Mouse (Mus musculus) A20 (cell line): Measurements from ENCODE around the gene Ostf1.

Experiments
- DNase-seq: peaks from one replicate; pipeline ENCODE4 v3.0.0-alpha.2; 2011; ENCODE audit warnings: low read depth, low spot score

Gene Ostf1

DNA sequence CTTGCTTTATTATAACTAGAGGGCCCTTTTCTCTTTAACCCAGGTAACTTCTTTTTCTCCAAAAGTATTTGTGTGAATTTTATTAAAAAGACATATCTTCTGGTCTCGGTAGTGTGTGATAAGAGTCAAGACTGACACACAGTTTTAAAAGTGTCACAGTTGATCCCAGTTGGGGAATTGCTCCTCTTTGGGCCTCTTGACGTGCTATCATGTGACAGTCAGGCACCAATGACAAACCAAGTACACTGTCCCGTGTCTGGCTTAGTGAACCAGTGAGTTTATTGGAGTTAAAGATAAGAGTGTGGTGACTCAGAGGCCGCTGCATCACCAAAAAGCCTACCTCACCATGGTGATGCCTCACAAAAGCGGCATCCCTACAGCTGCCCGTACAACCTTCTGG lies 12.5 kb upstream of the Ostf1 start:
- no peak for DNase-seq

- DNase-seq = no peak
Measured at GRCm38 (mm10) chr19:18643411-18643810, 11.8 kb upstream of the Ostf1 start.

DNA sequence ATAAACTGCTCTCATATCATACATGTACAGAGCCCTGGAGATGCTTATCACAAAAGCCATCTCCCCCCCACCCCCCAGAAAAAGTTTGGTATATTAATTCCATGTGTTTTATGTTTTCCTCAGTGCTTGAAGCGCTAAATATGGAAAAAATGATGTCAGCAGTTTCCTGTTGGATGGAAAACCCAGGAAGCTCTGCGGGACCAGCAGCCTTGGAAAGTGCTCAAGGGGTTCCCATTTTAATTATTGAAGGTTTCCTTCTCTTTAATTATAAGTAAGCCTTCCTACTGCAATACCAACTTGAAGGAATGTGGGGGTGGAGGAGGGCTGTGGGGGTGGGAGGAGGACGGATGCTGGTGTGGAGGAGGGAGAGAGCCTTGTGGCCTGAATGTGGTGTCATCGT lies 9.4 kb upstream of the Ostf1 start:
- DNase-seq = no peak

DNA sequence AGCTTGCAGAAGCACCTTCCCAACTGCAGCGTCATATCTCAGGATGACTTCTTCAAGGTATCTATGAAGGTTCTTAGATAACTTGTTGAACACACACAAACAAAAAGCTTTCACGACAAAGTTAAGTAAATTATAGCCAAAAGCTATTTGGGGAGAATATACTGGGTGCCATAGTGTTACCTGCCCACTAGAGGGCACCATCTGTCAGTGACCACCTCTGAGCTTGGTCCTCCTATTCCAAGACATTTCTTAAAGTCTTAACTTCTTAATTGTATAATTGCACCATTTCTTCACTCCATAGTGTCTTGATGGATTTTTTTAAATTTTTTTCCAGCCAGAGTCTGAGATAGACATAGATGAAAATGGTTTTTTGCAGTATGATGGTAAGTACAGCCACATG lies 7.9 kb upstream of the Ostf1 start:
- peak; percentile 43 for DNase-seq

GRCm38 (mm10) chr19:18638949-18639348 lies 7.3 kb upstream of the Ostf1 start:
- peak; percentile 76 for DNase-seq

DNA sequence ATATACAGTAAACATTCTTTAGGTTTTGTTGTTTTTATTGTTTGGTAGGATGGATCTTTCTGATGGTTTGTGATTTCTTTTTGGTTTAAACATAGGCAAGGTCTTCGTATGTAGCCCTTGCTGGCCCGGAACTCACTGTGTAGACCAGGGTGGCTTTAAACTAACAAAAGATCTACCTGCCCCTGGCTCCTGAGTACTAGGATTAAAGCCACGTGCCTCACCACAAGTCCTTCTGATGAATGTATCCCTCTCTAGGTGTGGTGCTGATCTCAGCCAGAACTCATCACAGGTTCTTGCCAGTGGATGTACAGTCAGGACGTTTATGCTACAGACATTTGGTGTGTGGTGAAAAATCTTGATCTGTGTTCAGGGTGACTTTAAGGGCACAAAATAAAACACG lies 6.3 kb upstream of the Ostf1 start:
- DNase-seq = no peak

- DNase-seq = peak; percentile 29
Measured at GRCm38 (mm10) chr19:18632231-18633185, 885 bp upstream of the Ostf1 start.

DNA sequence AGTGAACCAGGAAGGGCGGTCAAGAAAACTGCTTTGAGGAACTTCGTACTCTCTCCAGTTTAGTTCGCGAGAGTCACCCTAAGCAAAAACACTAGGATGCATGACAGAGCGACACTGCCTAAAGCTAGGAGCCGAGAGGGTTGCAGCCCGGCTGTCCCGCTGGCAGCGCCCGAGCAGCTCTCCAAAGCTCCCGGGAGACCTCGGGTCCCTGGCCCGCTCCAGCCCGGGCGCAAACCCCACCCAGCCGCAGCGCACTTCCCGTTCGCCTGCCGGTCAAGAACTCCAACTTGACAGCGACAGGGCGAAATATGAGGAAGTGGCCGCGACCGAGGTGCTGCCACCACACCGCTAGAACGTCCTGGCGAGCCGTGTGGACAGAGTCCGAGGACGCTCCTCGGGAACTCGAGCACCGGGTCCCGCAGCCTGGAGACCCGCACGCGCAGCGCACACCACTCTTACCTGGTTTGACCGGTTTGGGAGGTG lies 421 bp downstream of the Ostf1 start:
- no peak for DNase-seq

- peak; percentile 21 for DNase-seq
Measured at GRCm38 (mm10) chr19:18630221-18631119, 1.2 kb downstream of the Ostf1 start.

- DNase-seq = no peak
Measured at GRCm38 (mm10) chr19:18629589-18629988, 2.0 kb downstream of the Ostf1 start.

GRCm38 (mm10) chr19:18623894-18624293 lies 7.7 kb downstream of the Ostf1 start:
- no peak for DNase-seq

DNA sequence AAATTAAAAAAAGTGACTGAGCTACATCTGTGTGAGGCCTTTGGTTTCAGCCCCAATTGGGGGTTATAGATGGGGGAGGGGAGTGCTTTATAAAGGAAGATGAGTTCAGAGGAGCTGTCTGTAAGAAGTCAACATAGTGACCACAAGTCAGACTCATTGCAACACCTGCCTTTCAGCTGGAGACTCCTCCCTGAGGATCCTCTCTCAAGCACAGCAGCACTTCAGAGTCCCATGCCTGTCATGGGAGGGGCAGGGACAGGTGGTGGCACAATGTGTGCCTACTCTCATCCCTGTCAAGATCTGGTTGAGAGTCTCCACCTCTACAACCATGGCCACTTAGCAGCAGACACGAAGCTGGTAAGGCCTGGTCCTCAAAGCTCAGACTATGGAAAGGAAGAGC lies 11.9 kb downstream of the Ostf1 start:
- DNase-seq = peak; percentile 51

GRCm38 (mm10) chr19:18619060-18619459 lies 12.6 kb downstream of the Ostf1 start:
- no peak for DNase-seq

- no peak for DNase-seq
Measured at GRCm38 (mm10) chr19:18617504-18617903, 14.1 kb downstream of the Ostf1 start.

GRCm38 (mm10) chr19:18615680-18616240 lies 15.9 kb downstream of the Ostf1 start:
- no peak for DNase-seq

DNA sequence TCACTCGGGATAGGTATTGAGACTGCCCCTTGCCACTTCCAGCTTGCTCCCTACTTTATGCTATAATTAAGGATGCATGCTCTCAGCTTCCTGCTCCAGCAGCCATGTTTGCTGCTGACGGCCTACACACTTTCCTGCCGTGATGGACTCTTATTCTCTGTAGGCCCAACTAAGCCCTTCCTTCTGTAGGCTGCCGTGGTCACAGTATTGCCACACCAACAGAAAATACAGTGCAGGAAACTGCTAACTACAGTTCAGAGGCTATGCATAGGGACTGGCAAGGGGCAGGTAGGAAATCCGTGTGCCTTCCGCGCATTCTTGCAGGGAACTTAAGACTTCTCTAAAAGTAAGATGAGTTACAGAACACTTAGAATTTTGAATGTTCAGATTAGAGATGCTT lies 17.3 kb downstream of the Ostf1 start:
- DNase-seq = no peak

GRCm38 (mm10) chr19:18608975-18609374 lies 22.6 kb downstream of the Ostf1 start:
- DNase-seq = no peak

GRCm38 (mm10) chr19:18607907-18608306 lies 23.7 kb downstream of the Ostf1 start:
- no peak for DNase-seq

DNA sequence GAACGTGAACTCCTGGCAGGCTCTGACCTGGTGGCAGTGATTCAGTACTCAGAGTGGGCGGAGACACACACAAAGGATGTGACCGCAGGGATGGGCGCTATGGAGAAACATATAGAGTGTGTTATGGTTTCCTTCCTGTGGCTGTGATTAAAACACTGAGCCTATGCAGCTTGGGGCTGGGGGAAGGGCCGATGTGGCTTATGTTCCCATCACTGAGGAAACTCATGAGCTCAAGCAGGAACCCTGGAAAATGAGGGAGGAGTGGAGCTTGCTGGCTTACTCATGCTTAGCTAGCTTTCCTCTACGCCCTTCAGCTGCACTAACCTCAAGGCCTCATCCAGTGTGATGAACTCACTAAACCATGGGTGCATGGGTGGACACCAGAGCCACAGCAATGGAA lies 28.6 kb downstream of the Ostf1 start:
- no peak for DNase-seq

DNA sequence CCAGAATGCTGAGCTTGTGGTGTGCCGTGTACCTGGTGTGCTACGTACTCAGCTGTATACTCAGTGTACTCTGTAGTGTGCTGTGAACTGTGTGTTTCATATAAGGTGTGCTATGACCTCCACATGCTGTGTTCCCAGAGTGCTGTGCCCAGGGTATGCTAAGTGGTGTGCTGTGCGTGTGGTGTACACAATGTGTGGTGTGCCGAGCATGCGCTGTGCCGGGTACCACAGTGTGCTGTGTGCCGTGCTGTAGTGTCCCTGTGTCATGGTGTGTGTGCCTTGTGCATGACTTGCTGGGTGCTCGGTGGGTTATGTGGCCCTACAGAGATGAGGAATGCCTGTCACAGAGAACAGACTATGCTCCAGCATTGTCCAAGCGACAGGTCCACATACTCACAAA lies 31.0 kb downstream of the Ostf1 start:
- DNase-seq = no peak

DNA sequence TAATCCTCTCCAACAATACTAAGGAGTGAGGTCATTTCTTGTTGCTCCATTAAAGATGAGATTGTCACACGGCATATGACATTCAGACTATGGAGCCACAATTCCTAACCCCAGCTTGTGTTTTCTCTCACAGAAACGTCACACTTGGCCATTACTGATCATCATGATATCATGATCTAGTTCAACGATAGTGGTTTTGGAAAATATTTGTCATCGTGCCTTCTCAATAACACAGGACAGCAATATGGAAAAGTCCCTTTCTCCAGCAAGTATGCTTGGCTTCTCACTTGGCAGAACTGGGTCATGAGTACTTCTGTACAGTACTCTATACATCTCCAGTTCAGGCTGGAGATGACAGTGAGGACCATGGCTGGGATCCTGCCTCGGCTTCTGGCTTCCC lies 32.0 kb downstream of the Ostf1 start:
- no peak for DNase-seq

DNA sequence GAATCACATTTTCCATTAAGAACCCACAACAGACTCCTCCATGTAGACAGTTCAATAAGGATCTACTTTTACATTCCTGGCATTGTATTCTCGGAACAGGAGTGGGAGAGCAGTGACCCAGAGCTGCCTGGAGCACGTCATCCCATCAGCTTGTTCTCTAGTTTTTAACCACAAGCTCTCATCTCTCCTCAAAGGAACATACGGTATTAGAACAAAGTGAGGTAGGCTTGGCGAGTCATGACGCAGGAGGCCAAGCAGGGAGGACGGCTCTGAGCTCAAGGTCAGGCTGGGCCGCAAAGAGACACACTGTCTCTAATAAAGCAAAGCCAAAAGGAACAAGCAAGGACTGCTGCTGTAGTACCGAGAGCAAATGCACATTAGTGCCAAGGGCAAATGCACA lies 32.6 kb downstream of the Ostf1 start:
- no peak for DNase-seq
